13 mouse cellular contexts compared by ENCODE assay signal in genomic region chr3:89379388-89380131, GRCm38 (mm10). TPM values are rescaled to one million over a fixed set of nuclear protein-coding genes. Genes with fewer than 3 reads are reported as not detected.
DNase-seq lines count a peak whose midpoint lies in the region; ATAC-seq and TF ChIP-seq lines count a peak whose summit lies in the region.
"Had no signal": no experiment of that assay in that cellular context is flagged by ENCODE, and none has a peak within 500 bp of the region (broad histone marks: within the 10 kb centered on the region; RNA-seq: fewer than 3 reads in every experiment).

No protein-coding gene starts in this region.

- peaks cover 13% of the 10 kb centered on the region for H3K4me1 ChIP-seq in kidney, embryonic 16.5 days (ENCODE audit: insufficient read depth, low read length)
- no peaks in the 10 kb centered on the region for H3K4me1 ChIP-seq in embryonic facial prominence, embryonic 14.5 days (ENCODE audit: control insufficient read depth, insufficient read depth, low read length)
- H3K4me1 ChIP-seq in heart, adult 2 months (ENCODE audit: control insufficient read depth, insufficient read depth, low read length), result 0 out of 2 replicates have a peak, but pooled peaks cover 1% of the 10 kb centered on the region

- no peak overlapping the region; the same call in 1 of the 2 replicates for H3K9ac ChIP-seq in kidney, embryonic 16.5 days (replicated peaks; ENCODE audit: low read length)
- peak overlapping the region; percentile 66; the same call in 1 of the 2 replicates for H3K9ac ChIP-seq in embryonic facial prominence, embryonic 14.5 days (ENCODE audit: low read depth, low read length)
- H3K9ac ChIP-seq in heart, adult 2 months (ENCODE audit: low read depth, low read length), result no peak overlapping the region

- peaks cover 12% of the 10 kb centered on the region; the same call in 1 of the 2 replicates for H3K36me3 ChIP-seq in kidney, embryonic 16.5 days (ENCODE audit: insufficient read depth, low read length)
- H3K36me3 ChIP-seq in embryonic facial prominence, embryonic 14.5 days (ENCODE audit: control insufficient read depth, insufficient read depth, low read length), result 0 out of 2 replicates have a peak, but pooled peaks cover 5% of the 10 kb centered on the region
- no peaks in the 10 kb centered on the region for H3K36me3 ChIP-seq in heart, adult 2 months (ENCODE audit: control insufficient read depth, insufficient read depth, low read length)

- H3K27ac ChIP-seq in kidney, embryonic 16.5 days (ENCODE audit: low read length), result no peak overlapping the region; the same call in 1 of the 2 replicates
- no peak overlapping the region for H3K27ac ChIP-seq in embryonic facial prominence, embryonic 14.5 days (replicated peaks; ENCODE audit: low read depth, low read length)
- no peak overlapping the region for H3K27ac ChIP-seq in heart, adult 2 months

- peak overlapping the region; percentile 62; the same call in 1 of the 2 replicates for H3K4me2 ChIP-seq in kidney, embryonic 16.5 days (replicated peaks; ENCODE audit: low read depth, low read length)
- H3K4me2 ChIP-seq in embryonic facial prominence, embryonic 14.5 days (ENCODE audit: low read depth, low read length), result peak overlapping the region; percentile 60; the same call in 1 of the 2 replicates

- TF ChIP-seq CTCF in heart, adult 2 months (IDR thresholded peaks at IDR 0.05), result no peak

- no peak for TF ChIP-seq EP300 in heart, adult 2 months (IDR thresholded peaks at IDR 0.05; ENCODE audit: insufficient read depth, low read depth, low read length)

- ATAC-seq in kidney, embryonic 16.5 days (ENCODE audit: low FRiP score, low TSS enrichment), result no peak
- no peak for ATAC-seq in embryonic facial prominence, embryonic 14.5 days (ENCODE audit: low read depth)
- ATAC-seq in neutrophil, adult 5-6 weeks (ENCODE audit: extremely low read depth, insufficient number of reproducible peaks, low FRiP score, poor library complexity, severe bottlenecking), result 0 out of 2 replicates have a peak, but pooled peaks have one; percentile 7
- no peak for ATAC-seq in erythroid progenitor cell, adult 5-6 weeks (replicated peaks; ENCODE audit: low FRiP score, poor library complexity, severe bottlenecking)

- 89% methylated on average over 31 of the region's 31 CpGs for WGBS in kidney, embryonic 16.5 days
- WGBS in embryonic facial prominence, embryonic 14.5 days, result 84% methylated on average over 30 of the region's 31 CpGs
- WGBS in heart, adult 2 months, result 86% methylated on average over 31 of the region's 31 CpGs

- no peaks in the 10 kb centered on the region for H3K79me2 ChIP-seq in heart, adult 2 months (replicated peaks; ENCODE audit: control insufficient read depth, insufficient read depth, low read length)

- no peak for DNase-seq in kidney, adult 8-10 months
- peak; percentile 61 for DNase-seq in ES-CJ7 (ENCODE audit: low read depth, low spot score)
- DNase-seq in embryonic facial prominence, embryonic 14.5 days (ENCODE audit: low spot score), result no peak
- DNase-seq in layer of hippocampus, postnatal 25 days (ENCODE audit: extremely low spot score in 1 of 2, low spot score in 1 of 2), result no peak
- DNase-seq in heart, adult 2 months, result no peak
- DNase-seq: gastrocnemius, postnatal 14 days; liver; right cerebral cortex, postnatal 14 days had no signal

- no peak for TF ChIP-seq POLR2A in heart, adult 2 months (IDR thresholded peaks at IDR 0.05; ENCODE audit: insufficient read depth, low read depth, low read length)

- no peaks in the 10 kb centered on the region for H3K27me3 ChIP-seq in kidney, embryonic 16.5 days (ENCODE audit: insufficient read depth, low read length)
- no peaks in the 10 kb centered on the region for H3K27me3 ChIP-seq in embryonic facial prominence, embryonic 14.5 days (replicated peaks; ENCODE audit: control insufficient read depth, insufficient read depth, low read length)
- no peaks in the 10 kb centered on the region for H3K27me3 ChIP-seq in heart, adult 2 months (ENCODE audit: control insufficient read depth, insufficient read depth, low read length)
- H3K27me3 ChIP-seq: embryonic facial prominence, embryonic 15.5 days had no signal

- H3K4me3 ChIP-seq in kidney, embryonic 16.5 days (ENCODE audit: low read length), result no peak overlapping the region
- H3K4me3 ChIP-seq in embryonic facial prominence, embryonic 14.5 days (ENCODE audit: low read depth, low read length), result no peak overlapping the region
- H3K4me3 ChIP-seq in heart, adult 2 months, result no peak overlapping the region

- no peaks in the 10 kb centered on the region for H3K9me3 ChIP-seq in kidney, embryonic 16.5 days (ENCODE audit: low read length)
- H3K9me3 ChIP-seq in embryonic facial prominence, embryonic 14.5 days (ENCODE audit: control insufficient read depth, low read length), result no peaks in the 10 kb centered on the region
- H3K9me3 ChIP-seq: embryonic facial prominence, embryonic 15.5 days had no signal

- intact Hi-C loops in heart, adult 2 months (cut with DNase I), result no loop called here

RNA-seq across cellular contexts. Expression of gene Dcst1, which starts 14.5 kb away (rescaled TPM):
- polyA plus RNA-seq in kidney, embryonic 16.5 days (2015; fragmentation: Nextera tagmentation; extraction: Ambion mirVana), result 2.9 and 3.3 TPM in 2 replicates
- polyA plus RNA-seq in embryonic facial prominence, embryonic 14.5 days (2014; fragmentation: Nextera tagmentation; extraction: Ambion mirVana), result 0.26 and 0.33 TPM in 2 replicates
- not detected in 2 replicates for total RNA-seq in neutrophil, adult 5-6 weeks (2017)
- not detected for total RNA-seq in layer of hippocampus, postnatal 25 days (2021)
- total RNA-seq in erythroid progenitor cell, adult 5-6 weeks (2015; ENCODE audit: low replicate concordance), result not detected in 2 replicates
- total RNA-seq in erythroid progenitor cell, adult 5-6 weeks (2017; ENCODE audit: low replicate concordance), result not detected in 2 replicates
- not detected for total RNA-seq in heart, adult 2 months (2021)
- 0.18 and 0.23 TPM in 2 replicates for polyA plus RNA-seq in heart, adult 2 months (2012; rRNA removed)
- total RNA-seq: gastrocnemius, postnatal 14 days had no signal

RNA-seq across cellular contexts. Expression of gene Zbtb7b, which starts 15.0 kb away (rescaled TPM):
- 3.3 and 3.5 TPM in 2 replicates for polyA plus RNA-seq in kidney, embryonic 16.5 days (2015; fragmentation: Nextera tagmentation; extraction: Ambion mirVana)
- polyA plus RNA-seq in embryonic facial prominence, embryonic 14.5 days (2014; fragmentation: Nextera tagmentation; extraction: Ambion mirVana), result 2.3 and 3.6 TPM in 2 replicates
- 90.9 and 120 TPM in 2 replicates for total RNA-seq in neutrophil, adult 5-6 weeks (2017)
- 10 to 100 TPM; 12.3 to 14.4 TPM for total RNA-seq in layer of hippocampus, postnatal 25 days (2021)
- total RNA-seq in erythroid progenitor cell, adult 5-6 weeks (2015; ENCODE audit: low replicate concordance), result 2.1 and 7.9 TPM in 2 replicates
- 5.1 and 8.9 TPM in 2 replicates for total RNA-seq in erythroid progenitor cell, adult 5-6 weeks (2017; ENCODE audit: low replicate concordance)
- total RNA-seq in heart, adult 2 months (2021), result 10 to 100 TPM; 20.5 to 23.4 TPM
- 21.5 and 21.9 TPM in 2 replicates for polyA plus RNA-seq in heart, adult 2 months (2012; rRNA removed)

RNA-seq across cellular contexts. Expression of gene Dcst2, which starts 17.8 kb away (rescaled TPM):
- polyA plus RNA-seq in kidney, embryonic 16.5 days (2015; fragmentation: Nextera tagmentation; extraction: Ambion mirVana), result 0.32 and 0.35 TPM in 2 replicates
- not detected in 2 replicates for polyA plus RNA-seq in embryonic facial prominence, embryonic 14.5 days (2014; fragmentation: Nextera tagmentation; extraction: Ambion mirVana)
- total RNA-seq in neutrophil, adult 5-6 weeks (2017), result not detected in 2 replicates
- under 1 TPM; 0.20 to 0.42 TPM for total RNA-seq in layer of hippocampus, postnatal 25 days (2021)
- not detected in 2 replicates for total RNA-seq in erythroid progenitor cell, adult 5-6 weeks (2015; ENCODE audit: low replicate concordance)
- not detected in 2 replicates for total RNA-seq in erythroid progenitor cell, adult 5-6 weeks (2017; ENCODE audit: low replicate concordance)
- total RNA-seq in heart, adult 2 months (2021), result not detected
- 0.09 and 0.35 TPM in 2 replicates for polyA plus RNA-seq in heart, adult 2 months (2012; rRNA removed)
- total RNA-seq: gastrocnemius, postnatal 14 days had no signal

RNA-seq across cellular contexts. Expression of gene Lenep, which starts 23.0 kb away (rescaled TPM):
- 0.18 and 1.3 TPM in 2 replicates for polyA plus RNA-seq in kidney, embryonic 16.5 days (2015; fragmentation: Nextera tagmentation; extraction: Ambion mirVana)
- polyA plus RNA-seq in embryonic facial prominence, embryonic 14.5 days (2014; fragmentation: Nextera tagmentation; extraction: Ambion mirVana), result not detected in 2 replicates
- total RNA-seq in neutrophil, adult 5-6 weeks (2017), result 2.2 and 5.7 TPM in 2 replicates
- 1 to 10 TPM; 3.7 to 5.0 TPM for total RNA-seq in layer of hippocampus, postnatal 25 days (2021)
- 1.4 TPM in 1 of 2 replicates, not detected in the other for total RNA-seq in erythroid progenitor cell, adult 5-6 weeks (2015; ENCODE audit: low replicate concordance)
- total RNA-seq in erythroid progenitor cell, adult 5-6 weeks (2017; ENCODE audit: low replicate concordance), result not detected in 2 replicates
- total RNA-seq in heart, adult 2 months (2021), result not detected
- 2.1 and 5.4 TPM in 2 replicates for polyA plus RNA-seq in heart, adult 2 months (2012; rRNA removed)
- total RNA-seq: gastrocnemius, postnatal 14 days had no signal
- polyA plus RNA-seq: kidney, embryonic 14.5 days had no signal

RNA-seq across cellular contexts. Expression of gene Adam15, which starts 29.8 kb away (rescaled TPM):
- polyA plus RNA-seq in kidney, embryonic 16.5 days (2015; fragmentation: Nextera tagmentation; extraction: Ambion mirVana), result 107 and 108 TPM in 2 replicates
- 44.4 and 51.7 TPM in 2 replicates for polyA plus RNA-seq in embryonic facial prominence, embryonic 14.5 days (2014; fragmentation: Nextera tagmentation; extraction: Ambion mirVana)
- 28.9 and 55.5 TPM in 2 replicates for total RNA-seq in neutrophil, adult 5-6 weeks (2017)
- 100 to 1,000 TPM; 109 to 112 TPM for total RNA-seq in layer of hippocampus, postnatal 25 days (2021)
- total RNA-seq in erythroid progenitor cell, adult 5-6 weeks (2015; ENCODE audit: low replicate concordance), result 6.5 and 13.8 TPM in 2 replicates
- total RNA-seq in erythroid progenitor cell, adult 5-6 weeks (2017; ENCODE audit: low replicate concordance), result 0.77 and 3.5 TPM in 2 replicates
- total RNA-seq in heart, adult 2 months (2021), result 10 to 100 TPM; 56.8 to 59.2 TPM
- 95.6 and 95.7 TPM in 2 replicates for polyA plus RNA-seq in heart, adult 2 months (2012; rRNA removed)
